Mouse (Mus musculus): Measurements from ENCODE around the gene Clk4. TPM values are rescaled to one million over a fixed set of nuclear protein-coding genes. Genes with fewer than 3 reads are reported as not detected.

Gene Clk4
- total RNA-seq, 2 experiments from 2014 or later, result 108 to 122 TPM

GRCm38 (mm10) chr11:51303981-51304553 is 42.5 kb downstream of the Clk4 start:
- no peak for DNase-seq (ENCODE audit: low spot score in 2 of 2)

DNA sequence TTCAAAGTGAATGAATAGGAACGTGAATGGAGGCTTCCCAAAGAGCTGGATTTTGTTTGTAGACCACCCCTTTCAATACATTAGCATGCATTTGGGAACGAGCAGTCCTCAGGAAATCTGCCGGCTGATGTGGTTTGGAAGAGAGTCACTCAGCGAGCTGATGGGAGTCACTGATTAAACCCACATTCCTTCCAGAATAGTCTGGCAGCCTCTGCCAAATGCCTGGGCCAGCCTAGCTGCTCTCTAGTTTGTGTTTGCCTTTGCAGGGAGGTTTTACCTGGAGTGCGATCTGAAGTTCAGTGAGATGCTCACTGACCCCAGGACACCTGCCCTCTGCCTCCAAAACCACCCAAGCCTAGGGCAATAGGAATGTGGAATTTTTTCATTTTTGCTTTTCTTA is 46.8 kb downstream of the Clk4 start:
- DNase-seq (ENCODE audit: low spot score in 2 of 2), result no peak

DNA sequence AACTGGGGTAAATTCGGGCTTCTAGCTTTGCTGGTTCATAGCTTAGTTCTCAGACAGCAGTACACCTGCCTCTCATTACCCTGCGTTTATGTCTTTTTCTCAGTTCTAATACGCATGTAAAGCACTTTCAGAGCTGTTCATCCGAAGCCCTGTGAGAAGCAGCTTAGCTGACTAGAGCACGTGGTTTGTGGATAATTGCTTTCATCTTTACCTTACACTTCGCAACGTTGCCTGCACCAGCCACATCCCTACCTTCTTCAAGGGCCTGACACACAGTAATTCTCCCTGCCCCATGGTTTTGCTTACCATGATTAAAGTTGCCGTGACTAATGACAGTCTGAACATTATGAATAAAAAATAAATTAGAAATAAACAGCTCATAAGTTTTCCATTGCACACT is 50.3 kb downstream of the Clk4 start:
- no peak for DNase-seq (ENCODE audit: low spot score in 2 of 2)

- DNase-seq (ENCODE audit: low spot score in 2 of 2), result no peak
Measured at GRCm38 (mm10) chr11:51315991-51316810, 54.7 kb downstream of the Clk4 start.

GRCm38 (mm10) chr11:51320609-51321008 is 59.1 kb downstream of the Clk4 start:
- no peak for DNase-seq (ENCODE audit: low spot score in 2 of 2)

DNA sequence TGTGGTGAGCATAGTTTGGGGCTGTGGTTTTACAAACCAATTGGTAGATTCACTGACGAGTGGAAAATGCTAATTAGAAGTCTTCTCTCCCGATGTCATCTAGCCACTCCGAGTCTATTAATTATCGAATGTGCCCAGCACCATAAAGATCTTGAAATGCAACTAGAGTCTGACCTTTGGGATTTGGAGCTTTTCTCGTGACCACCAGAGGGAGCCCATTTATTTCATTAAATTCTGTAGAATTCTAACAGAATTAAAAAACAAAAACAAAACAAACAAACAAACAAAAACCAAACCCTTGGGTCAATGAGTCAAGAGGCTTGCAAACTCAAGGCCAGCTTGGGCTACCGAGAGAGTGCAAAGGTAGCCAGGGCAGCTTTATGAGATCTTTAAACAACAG is 65.4 kb downstream of the Clk4 start:
- DNase-seq (ENCODE audit: low spot score in 2 of 2), result no peak

DNA sequence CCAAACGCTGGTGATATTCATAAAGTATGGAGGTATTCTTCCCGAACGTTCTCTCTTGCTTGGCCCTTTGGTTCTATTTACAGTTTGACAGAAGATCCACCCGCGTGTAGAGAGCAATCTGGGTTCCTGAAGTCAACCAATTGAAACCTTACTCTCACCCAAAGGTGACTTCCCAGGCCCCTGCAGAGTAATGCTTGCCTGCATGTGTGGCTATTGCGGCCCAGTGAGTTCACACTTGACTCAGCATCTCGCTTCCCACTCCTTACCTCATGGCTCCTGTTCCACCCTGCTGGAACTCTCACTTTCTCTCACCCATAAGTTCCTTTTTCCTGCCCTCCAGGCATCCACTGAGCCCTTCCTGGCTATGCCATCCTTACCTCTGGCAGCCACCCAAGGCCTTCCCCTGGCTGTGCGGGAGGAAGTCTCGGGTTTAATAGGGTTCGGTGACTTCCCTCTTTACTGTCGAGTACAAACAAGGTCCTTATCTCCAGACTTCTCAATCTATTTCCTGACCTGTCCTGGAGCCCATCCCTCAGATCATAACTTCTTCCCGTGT is 66.9 kb downstream of the Clk4 start:
- DNase-seq (ENCODE audit: low spot score in 2 of 2), result no peak

DNA sequence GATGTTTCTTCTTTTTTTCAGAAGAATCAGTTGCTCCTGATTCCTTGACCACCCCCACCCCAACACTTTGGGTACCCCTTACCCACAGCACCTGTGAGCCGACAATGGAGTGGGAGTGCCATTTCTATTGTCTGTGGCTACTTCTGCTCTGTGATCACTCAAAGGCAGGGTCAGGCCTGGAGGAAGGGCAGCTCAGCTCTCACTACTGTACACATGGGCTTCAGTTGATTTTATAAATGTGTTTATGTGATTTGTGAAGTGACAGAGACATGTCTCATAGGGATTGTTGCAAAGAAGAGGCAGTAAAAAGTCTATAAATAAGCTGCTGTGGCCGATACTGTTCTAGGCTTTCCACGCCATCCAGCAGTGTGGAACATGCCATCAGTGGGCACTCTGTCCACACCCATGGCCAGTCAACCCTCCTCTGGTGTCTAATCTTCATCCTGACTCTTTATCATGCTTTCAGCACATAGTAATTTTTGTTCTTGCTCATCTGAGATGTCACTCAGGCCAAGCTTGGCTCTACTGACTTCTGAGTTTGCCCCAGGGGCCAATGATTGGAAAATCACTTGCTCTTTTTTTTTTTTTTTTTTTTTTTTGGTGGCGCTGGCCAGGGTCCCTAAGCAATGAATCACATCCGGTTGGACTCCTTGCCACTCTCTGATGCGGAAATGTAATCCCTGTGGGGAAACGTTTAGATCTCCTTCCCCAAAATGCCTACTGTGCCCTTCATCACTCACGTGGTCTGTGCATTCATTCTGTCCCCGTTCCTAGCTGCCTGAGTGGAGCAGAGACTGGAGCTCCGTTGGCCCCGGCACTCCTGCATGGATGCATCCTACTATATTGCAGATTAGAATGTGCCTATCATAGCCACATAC is 68.5 kb downstream of the Clk4 start:
- no peak for DNase-seq (ENCODE audit: low spot score in 2 of 2)

Other genes starting within 250 kb of the Clk4 start
- under 1 TPM; 0.45 to 0.67 TPM for gene Olfr54, start 247.5 kb upstream of the Clk4 start, total RNA-seq (2021)
- gene Olfr1375, start 213.6 kb upstream of the Clk4 start, total RNA-seq (2021), result not detected
- gene Zfp354a, start 202.5 kb upstream of the Clk4 start, total RNA-seq (2021), result 1 to 10 TPM; 7.1 to 8.7 TPM
- gene Gm12569, start 41.3 kb upstream of the Clk4 start, total RNA-seq (2021), result not detected
- gene BC049762, start 1.3 kb downstream of the Clk4 start, total RNA-seq (2021), result under 1 TPM; 0.37 to 0.59 TPM
- gene Col23a1, start 28.2 kb downstream of the Clk4 start, total RNA-seq (2021), result 10 to 100 TPM; 23.3 to 26.0 TPM